Mouse (Mus musculus) thymus, adult 2 months (tissue): Measurements from ENCODE around the gene Tctex1d4. TPM values are rescaled to one million over a fixed set of nuclear protein-coding genes. Genes with fewer than 3 reads are reported as not detected.

Experiments
- DNase-seq: peaks from one replicate; pipeline ENCODE4 v3.0.0; 2021
- H3K27ac ChIP-seq: fragments of 200-500 bp; 2 replicates; pipeline ENCODE4 v1.5.1; 2012; ENCODE audit warnings: low read length, control low read depth; ENCODE audit not compliant: control insufficient read depth, insufficient read depth
- H3K27me3 ChIP-seq: fragments of 200-500 bp; 2 replicates; pipeline ENCODE4 v1.6.1; 2012; ENCODE audit warnings: mild to moderate bottlenecking, low read length, moderate library complexity, mixed read lengths; ENCODE audit not compliant: control insufficient read depth, insufficient read depth
- H3K36me3 ChIP-seq: fragments of 200-500 bp; 2 replicates; pipeline ENCODE4 v1.6.1; 2012; ENCODE audit warnings: mild to moderate bottlenecking, low read length, moderate library complexity; ENCODE audit not compliant: control insufficient read depth, insufficient read depth
- H3K4me1 ChIP-seq: fragments of 200-500 bp; replicated peaks from 2 replicates; pipeline ENCODE4 v1.6.1; 2012; ENCODE audit warnings: low read length; ENCODE audit not compliant: control insufficient read depth, insufficient read depth
- H3K4me3 ChIP-seq: fragments of 200-500 bp; 2 replicates; pipeline ENCODE4 v1.5.1; 2012; ENCODE audit warnings: mild to moderate bottlenecking, low read length, control low read depth, moderate library complexity; ENCODE audit not compliant: control insufficient read depth, insufficient read depth
- CTCF ChIP-seq: fragments of 200-500 bp; IDR thresholded peaks from 2 replicates; pipeline ENCODE4 v1.5.1; 2012; ENCODE audit warnings: mild to moderate bottlenecking, control low read depth, low read length, moderate library complexity, borderline replicate concordance; ENCODE audit not compliant: control insufficient read depth, poor library complexity, insufficient read depth; ENCODE audit errors: extremely low read depth
- POLR2A ChIP-seq: fragments of 200-500 bp; IDR thresholded peaks from 2 replicates; pipeline ENCODE4 v1.6.1; 2012; ENCODE audit warnings: mild to moderate bottlenecking, low read length, control low read depth, moderate library complexity; ENCODE audit not compliant: control insufficient read depth, poor library complexity, insufficient read depth; ENCODE audit errors: extremely low read depth
- WGBS: fragments of 180-500 bp; shearing (Covaris S2); methylation state at CpG from one replicate; pipeline ENCODE4 v1.1.7; 2018; 5-methylcytosine and 5-hydroxymethylcytosine counted together
- polyA plus RNA-seq: library from polyadenylated mRNA; depleted of rRNA; stranded (reverse); fragments of >200 nt; gene quantifications from 2 replicates; pipeline ENCODE4 v1.2.3, GENCODE M21; 2012; rRNA removed

Tctex1d4 gene
- 1.1 and 2.0 TPM in 2 replicates for polyA plus RNA-seq

DNA sequence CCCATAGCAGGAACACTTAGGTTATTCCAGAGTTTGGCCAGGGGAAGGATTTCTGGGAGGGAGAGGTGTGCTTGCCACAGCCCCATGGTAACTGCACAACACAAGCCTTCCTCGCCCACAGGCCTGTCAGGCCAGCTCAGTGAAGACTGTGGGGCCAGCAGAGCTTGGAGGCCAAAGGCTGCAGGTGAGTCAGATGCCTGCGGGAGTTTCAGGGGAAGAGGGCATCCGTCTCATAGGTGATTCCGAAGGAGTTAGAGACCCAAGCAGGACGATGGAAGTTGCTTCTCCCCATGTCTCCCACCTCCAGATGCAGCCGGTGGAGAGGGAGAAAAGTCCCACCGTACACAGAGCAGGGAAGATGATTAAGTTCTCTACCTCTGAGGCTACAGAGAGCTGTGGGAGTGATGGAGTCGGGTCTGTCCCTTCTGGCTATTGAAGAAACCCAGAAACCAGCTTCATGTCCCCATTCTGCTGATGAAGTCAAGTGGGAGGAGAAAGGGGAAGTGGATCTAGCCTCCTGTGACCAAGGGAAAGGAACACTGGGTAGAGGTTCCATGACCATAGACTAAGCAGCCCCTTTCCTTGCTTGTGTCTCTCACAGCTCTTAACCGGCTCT is at the start of gene Tctex1d4:
TSS of gene Tctex1d4 (plus strand) at position 120 of the 616 bp plus-strand sequence.
- no peak for DNase-seq
- Histone ChIP-seq H3K36me3 (no peaks in the 10 kb centered on the region), H3K4me1 (peaks cover 30% of the 10 kb centered on the region), H3K4me3 (no peak within 1 kb of the TSS), H3K27ac (peak within 1 kb of the TSS; percentile 86), H3K27me3 (no peaks in the 10 kb centered on the region)
- TF ChIP-seq POLR2A (no peak), CTCF (no peak)
- WGBS: 82% methylated on average over 9 of the region's 9 CpGs

DNA sequence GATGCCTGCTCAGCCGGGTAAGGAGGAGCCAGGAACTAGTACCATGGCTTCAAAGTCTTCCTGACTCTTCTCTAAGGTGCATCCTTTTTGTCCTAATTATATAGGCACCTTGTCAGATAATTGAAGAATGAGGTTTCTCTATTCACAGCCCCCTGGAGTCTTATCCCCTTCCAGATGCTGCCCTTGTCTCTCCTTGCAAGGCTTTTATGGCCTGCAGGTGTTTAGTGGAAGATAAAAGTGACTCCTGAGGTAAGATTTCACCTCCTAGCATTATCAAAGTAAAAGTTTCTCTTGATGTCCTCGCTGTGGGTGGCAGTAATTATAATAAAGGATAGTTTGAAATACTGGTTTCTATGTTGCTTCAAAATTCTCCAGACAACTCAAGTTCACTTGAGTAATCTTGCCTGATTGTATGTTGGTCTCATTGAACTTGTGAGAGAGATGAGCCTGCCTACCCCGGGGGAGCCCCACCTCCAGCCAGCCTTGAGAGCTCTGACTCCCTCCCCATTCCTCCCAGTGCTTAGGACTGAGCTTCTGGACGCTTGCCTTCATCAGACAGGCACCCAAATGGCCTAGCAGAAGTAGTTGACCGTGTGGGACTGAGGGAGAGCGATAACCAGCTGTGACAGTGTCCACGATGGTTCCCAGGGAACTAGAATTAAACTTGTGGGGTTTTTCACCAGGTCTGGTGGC is 38.5 kb upstream of the Tctex1d4 start:
- Histone ChIP-seq H3K4me3 (no peak overlapping the region), H3K36me3 (no peaks in the 10 kb centered on the region), H3K4me1 (no peaks in the 10 kb centered on the region), H3K27ac (no peak overlapping the region), H3K27me3 (no peaks in the 10 kb centered on the region)
- TF ChIP-seq POLR2A (no peak), CTCF (no peak)
- DNase-seq: no peak
- 86% methylated on average over 7 of the region's 7 CpGs for WGBS

DNA sequence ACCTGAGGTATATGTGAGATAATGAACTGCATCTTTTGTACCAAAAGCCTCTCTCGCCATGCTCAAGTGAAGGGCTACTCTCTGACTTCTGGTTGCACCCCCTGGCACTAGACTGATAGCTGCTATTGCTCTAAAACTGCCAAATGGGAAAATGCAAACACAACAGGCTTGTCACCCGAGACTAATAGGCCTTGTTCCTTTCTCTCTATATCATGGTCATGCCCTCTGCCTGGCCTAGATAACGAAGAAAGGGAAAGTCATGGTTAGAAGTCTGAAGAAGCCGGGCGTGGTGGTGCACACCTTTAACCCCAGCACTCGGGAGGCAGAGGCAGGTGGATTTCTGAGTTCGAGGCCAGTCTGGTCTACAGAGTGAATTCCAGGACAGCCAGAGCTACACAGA is 36.0 kb upstream of the Tctex1d4 start:
- 88% methylated on average over 7 of the region's 7 CpGs for WGBS
- no peak overlapping the region for H3K4me3 ChIP-seq
- DNase-seq: no peak
- no peaks in the 10 kb centered on the region for H3K27me3 ChIP-seq
- H3K36me3 ChIP-seq: no peaks in the 10 kb centered on the region
- TF ChIP-seq POLR2A (no peak), CTCF (no peak)
- no peak overlapping the region for H3K27ac ChIP-seq
- peaks cover 2% of the 10 kb centered on the region; the same call in 1 of the 2 replicates for H3K4me1 ChIP-seq

DNA sequence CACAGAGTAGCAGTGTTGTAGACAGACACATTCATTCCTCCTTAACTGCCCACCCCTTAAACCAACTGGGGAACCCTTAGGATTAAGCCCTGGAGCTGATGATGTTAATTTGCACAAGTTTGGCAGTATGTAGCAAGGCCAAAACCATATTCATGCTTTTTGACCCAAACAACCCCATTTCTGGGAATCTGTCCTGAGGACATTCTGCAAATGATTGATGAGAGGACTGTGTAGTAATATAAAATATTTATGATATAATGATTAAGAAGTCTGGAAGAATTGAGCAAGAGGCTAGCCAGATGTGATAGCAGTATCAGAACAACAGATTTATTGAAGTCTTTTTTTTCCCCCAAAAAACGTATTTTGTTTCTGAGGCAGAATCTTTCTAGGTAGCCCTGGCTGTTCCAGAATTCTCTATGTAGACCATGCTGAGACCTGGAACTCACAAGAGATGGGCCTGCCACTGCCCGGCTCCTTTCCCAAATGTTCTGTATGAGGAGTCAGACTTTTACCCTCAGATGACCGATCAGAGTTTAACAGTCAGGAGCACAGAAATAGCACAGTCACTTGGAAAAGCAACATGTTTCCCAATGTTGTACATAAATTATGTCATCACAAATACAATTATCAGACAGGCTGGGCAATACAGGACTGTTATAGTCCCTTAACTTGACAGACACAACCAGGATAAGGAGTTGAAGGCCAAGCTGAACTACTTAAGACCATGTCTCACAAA is 31.8 kb upstream of the Tctex1d4 start:
- Histone ChIP-seq H3K27ac (no peak overlapping the region), H3K4me3 (no peak overlapping the region), H3K27me3 (no peaks in the 10 kb centered on the region; the same call in 1 of the 2 replicates), H3K4me1 (peaks cover 13% of the 10 kb centered on the region; the same call in 1 of the 2 replicates), H3K36me3 (no peaks in the 10 kb centered on the region)
- no peak for TF ChIP-seq POLR2A
- TF ChIP-seq CTCF: no peak
- 94% methylated on average over 3 of the region's 3 CpGs for WGBS
- no peak for DNase-seq

DNA sequence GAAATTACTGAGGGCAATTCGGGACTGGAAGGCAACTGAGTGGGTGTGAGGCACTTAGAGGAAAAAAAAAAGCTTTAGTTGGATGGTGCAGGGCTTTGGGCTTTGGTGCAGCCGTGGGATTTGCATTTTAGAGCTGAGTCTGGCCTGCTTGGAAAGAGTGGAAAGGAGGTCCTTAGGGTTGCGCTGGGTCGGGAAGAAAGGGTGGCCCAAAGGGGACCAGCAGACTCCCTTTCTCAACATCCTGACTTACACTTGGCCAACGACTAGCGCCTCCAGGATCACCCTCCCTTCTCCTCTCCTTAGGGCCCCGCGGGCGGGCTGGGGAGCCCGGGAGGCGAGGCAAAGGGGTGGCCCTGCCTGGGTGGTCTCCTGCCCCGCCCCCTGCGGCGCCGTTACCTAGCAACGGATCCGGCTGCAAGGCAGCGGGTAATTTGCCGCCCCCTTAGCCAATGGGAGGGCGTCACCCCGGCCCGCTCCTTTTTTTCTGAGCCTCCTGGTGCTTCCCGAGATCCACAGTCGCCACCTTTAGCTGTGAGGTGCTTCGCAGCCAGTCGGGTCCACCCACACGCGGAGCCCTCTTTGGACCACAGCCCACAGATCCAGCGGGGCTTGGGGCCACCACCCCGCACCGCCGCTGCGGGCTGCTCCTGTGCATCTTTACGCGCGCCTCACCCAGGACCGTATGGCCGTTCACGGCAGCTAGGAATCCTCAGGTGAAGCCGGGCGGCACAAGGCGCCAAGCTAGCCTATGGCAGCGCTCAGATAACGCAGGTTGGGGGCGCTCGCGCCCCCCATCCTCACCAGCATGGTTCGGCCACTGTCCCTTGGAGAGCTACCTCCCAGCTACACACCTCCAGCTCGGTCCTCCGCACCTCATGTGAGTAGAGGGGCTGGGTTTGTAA is 30.8 kb upstream of the Tctex1d4 start, which contains the start of gene Ptch2:
TSS of gene Ptch2 (plus strand) at position 525 of the 902 bp plus-strand sequence.
- Histone ChIP-seq H3K4me1 (peaks cover 19% of the 10 kb centered on the region), H3K36me3 (no peaks in the 10 kb centered on the region), H3K27me3 (no peaks in the 10 kb centered on the region; the same call in 1 of the 2 replicates), H3K27ac (no peak within 1 kb of the TSS), H3K4me3 (0 out of 2 replicates have a peak within 1 kb of the TSS, but pooled peaks have one; percentile 5)
- no peak for TF ChIP-seq CTCF
- TF ChIP-seq POLR2A: no peak
- DNase-seq: peak; percentile 68
- 4% methylated on average over 50 of the region's 50 CpGs for WGBS
